Mouse (Mus musculus) A20 (cell line): ENCODE measurements around the gene Comtd1.

ENCODE experiments used
- DNase-seq: peaks from one replicate; pipeline ENCODE4 v3.0.0-alpha.2; 2011; ENCODE audit warnings: low read depth, low spot score

The Comtd1 gene

GRCm38 (mm10) chr14:21806631-21807160 lies 42.1 kb downstream of the Comtd1 start:
- no peak for DNase-seq

GRCm38 (mm10) chr14:21806203-21806602 lies 42.6 kb downstream of the Comtd1 start:
- DNase-seq, result no peak

- DNase-seq, result no peak
Observed at GRCm38 (mm10) chr14:21802543-21803206, 46.1 kb downstream of the Comtd1 start.

GRCm38 (mm10) chr14:21801624-21802023 lies 47.2 kb downstream of the Comtd1 start:
- no peak for DNase-seq

GRCm38 (mm10) chr14:21800641-21801040 lies 48.1 kb downstream of the Comtd1 start:
- no peak for DNase-seq
